Mouse (Mus musculus): ENCODE data around the gene Ano4.

DNA sequence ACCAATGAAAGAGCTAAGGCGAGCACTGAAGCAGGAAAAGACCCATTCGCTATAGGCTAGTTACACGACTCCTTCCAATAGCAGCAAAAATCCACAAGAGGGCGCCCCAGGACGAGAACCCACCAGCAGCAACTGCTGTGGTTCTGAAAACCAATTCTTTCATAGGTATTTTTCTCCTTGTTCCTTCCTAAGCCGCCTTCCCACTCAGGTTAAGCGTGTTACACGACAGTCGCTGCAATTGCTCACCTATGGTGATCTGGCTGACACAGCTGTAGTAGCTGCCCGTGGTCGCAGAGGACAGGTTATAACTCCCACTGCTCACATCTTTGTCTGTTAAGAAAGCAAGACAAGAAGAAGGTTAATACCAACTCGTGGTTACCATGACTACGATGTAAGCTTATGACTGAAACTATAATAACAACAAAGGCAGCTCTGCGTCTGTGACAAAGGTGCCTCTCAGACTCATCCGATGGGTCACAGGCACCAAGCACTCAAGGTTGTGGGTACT lies 17.5 kb downstream of the Ano4 start:
- TF ChIP-seq GATA1 (IDR thresholded peaks at IDR 0.05; ENCODE audit: borderline replicate concordance, low read length) (no peak), FLI1 (IDR thresholded peaks at IDR 0.05; ENCODE audit: low read length) (no peak)

Measured in megakaryocyte, embryonic 14.5 days (primary cell).